Mouse (Mus musculus): ENCODE results near the gene Mapt. TPM values are rescaled to one million over a fixed set of nuclear protein-coding genes. Genes with fewer than 3 reads are reported as not detected.
A peak's percentile ranks its signal among the peaks of the same experiment; 100 is the strongest.
"Not testable (repeated sequence)": the region's sequence is repeated elsewhere in the genome, so short reads cannot be mapped to it uniquely, and the experiment has no call there.

The Mapt gene
- total RNA-seq, 2 experiments from 2014 or later: 128 to 208 TPM

DNA sequence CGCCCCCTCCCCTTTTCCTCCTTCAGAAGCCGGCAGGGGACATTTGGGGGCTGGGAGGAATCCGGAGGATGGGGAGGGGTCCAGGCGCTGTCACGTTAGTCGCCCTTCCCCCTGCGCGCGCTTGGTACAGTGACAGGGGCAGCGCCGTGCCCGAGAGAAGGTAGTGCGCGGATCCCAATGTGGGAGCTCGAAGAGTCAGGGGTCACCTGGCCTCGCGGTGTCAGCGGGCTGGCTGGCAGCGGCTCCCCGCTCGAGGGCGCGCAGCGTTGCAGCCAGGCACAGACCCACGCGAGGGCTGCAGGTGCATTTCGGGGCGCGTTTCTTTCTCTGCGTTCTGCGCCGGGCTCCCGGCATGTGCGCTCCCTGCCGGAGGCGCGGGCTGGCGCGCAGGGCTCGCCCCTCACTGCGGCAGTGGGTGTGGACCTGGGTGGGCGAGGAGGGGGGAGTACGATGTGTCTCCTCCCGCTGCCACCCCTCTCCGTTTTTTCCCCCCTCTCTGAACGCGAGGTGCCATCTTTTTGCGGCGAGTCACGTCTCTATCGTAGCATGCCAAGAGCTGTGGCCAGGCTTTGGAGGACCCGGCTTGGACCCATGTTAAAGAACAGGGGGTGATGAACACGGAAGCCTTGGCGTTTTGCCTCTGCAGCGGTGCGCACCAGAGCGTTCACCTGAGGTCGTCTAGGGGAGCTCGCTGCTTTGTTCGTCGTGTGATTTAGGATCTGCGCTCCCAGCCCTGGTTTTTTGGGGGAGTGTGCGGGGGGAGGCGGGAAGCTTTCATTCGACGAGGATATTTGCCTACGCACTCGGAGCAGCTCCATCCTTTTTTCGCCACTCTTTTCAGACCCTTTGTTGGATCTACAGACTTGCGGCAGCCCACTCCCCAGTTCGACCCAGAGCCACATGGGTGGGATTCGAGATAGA is 1.2 kb downstream of the Mapt start:
- DNase-seq (ENCODE audit: low spot score in 2 of 2): peak; percentile 46 to 57

GRCm38 (mm10) chr11:104233101-104233500 is 1.9 kb downstream of the Mapt start:
- DNase-seq (ENCODE audit: low spot score in 2 of 2): no peak

DNA sequence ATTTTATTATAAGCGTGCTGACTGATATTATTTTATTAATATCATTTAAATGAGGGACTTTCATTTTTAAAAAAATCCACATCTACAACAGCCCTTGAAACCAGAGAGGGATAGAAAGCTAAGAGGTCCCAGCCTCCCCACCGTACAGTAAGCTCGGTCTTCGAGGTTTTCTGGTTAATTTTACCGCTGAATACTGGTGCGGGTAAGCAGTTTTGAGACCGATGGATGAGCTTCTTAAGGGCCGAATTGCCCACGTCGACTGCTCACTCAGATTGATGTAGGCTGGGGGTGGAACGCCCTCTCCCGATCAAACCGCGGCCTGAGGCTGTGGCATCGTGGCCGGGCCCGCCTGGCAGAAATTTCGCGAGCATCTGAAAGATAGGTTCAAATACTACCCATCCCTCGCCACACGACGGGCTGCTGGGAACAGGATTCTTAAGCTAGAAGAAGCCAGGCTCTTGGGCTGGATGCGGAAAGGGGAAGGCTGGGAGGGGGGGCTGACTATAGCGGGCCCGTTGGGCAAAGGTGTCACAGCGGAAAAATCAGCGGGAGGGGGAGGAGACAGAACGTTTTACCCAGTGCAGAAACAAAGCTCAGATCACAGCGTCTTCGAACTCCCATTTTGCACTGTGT is 2.5 kb downstream of the Mapt start:
- no peak for DNase-seq (ENCODE audit: low spot score in 2 of 2)

- no peak for DNase-seq (ENCODE audit: low spot score in 2 of 2)
Observed at GRCm38 (mm10) chr11:104234680-104235079, 3.5 kb downstream of the Mapt start.

GRCm38 (mm10) chr11:104235881-104236280 is 4.7 kb downstream of the Mapt start:
- no peak for DNase-seq (ENCODE audit: low spot score in 2 of 2)

DNA sequence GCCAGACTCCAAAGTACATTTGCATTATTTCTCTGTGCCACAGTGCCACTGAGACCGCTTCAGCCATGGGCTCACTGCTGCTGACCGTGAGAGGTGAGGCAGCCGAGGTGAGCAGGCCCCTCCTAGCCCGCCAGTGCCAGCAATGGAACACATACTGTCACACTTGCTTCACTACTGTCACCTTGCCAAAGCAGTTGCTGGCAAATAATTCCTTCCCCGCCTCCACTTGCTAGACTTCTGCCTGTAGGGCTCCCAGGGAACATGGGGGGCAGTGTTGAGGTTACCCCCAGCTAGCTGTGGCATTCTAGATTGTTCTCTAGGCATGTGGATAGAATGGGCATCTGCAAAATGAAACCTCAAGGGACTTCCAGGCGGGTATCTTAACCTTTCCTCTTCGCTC is 6.0 kb downstream of the Mapt start:
- no peak for DNase-seq (ENCODE audit: low spot score in 2 of 2)

DNA sequence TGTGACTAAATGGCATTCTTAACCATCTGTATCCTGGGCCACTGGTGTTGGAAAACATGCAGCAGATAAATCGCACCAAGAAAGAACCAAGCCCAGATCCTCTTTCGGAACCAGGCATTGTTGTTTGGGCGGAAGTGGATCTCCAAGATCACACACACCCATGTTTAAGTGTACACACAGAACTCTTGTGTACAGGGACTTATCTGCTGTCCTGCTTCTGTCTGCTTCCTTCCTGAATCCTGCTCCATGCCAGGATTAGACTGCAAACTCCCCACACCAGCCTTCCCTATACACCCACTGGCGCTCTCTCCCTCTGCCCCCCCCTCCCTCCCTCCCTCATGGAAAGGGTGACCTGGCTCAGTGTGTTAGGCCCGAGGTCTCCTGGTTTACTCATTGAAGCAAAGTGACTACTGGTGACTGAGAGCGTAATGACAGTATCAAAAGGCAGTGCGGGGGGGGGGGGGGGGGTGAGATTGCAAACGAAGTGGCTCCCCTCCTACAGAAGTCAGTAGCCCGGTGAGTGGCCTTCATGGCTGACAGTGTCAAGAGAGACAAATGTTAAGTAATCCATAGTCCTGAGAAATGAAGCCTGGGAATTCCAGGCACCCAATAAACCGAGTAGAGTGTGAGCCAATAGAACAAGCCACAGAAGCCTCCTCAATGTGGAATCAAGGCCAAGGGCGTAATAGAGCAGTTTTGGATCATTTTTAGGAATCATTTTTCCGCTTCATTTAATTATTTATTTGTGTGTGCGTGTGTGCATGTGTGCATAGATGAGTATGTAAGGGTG is 7.0 kb downstream of the Mapt start:
- DNase-seq (ENCODE audit: low spot score in 2 of 2): no peak

DNA sequence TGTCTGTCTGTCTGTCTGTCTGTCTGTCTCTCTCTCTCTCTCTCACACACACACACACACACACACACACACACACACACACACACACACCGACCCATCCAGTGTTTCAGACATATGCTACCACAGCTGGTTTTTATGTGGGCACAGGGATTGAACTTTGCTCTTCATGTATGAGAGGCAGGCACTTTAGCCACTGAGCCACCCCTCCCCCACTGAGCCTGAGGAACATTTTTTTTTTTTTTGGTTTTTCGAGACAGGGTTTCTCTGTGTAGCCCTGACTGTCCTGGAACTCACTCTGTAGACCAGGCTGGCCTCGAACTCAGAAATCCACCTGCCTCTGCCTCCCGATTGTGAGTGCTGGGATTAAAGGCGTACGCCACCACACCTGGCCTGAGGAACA is 14.3 kb downstream of the Mapt start:
- not testable (repeated sequence) for DNase-seq (ENCODE audit: low spot score in 2 of 2)

- DNase-seq (ENCODE audit: low spot score in 2 of 2): no peak
Observed at GRCm38 (mm10) chr11:104246171-104246694, 15.0 kb downstream of the Mapt start.

DNA sequence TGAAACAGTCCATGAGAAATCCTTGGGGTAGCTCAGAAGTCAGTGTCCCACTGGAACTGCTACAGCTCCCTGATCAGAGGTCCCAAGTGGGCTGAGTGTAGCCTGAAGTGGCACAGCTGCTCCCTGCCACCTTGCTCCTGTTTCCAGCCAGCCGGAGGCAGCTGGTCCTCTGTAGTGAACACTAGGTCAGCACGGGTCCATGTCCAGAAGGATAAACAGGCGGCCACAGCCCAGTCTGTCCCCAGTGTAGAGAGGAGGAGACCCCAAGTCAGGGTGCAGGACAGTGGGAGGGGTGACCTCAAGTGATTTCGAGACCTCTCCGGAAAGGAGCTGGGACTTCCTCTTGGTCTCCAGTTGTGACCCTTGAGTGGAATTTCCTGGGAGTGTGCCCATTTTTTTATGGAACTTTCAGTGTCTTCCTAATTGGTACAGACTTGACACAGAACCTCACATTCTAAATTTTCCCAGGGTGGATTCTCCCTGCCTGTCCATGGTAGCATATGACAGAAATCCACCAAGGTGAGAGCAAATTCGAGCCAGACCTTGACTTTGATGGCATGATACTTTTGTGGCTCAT is 16.0 kb downstream of the Mapt start:
- no peak for DNase-seq (ENCODE audit: low spot score in 2 of 2)

DNA sequence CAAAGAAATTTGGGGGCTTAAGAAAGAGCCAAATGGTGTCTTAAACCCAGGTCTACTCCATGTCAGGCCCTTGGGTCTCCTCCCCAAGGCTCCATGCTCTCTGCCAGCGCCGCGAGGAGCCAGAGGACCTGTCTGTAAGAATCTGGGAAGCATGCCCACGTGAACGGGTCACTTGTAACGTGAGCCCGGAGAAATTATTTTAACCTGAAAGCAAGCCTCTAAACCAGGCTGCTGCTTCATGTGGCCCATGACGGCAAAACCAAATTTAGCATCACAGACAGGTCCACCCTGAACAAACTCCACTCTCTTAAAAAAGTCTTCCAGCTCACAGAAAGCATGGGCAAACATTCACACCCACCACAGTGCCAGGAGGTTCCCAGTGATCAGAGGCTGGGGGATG is 18.2 kb downstream of the Mapt start:
- DNase-seq (ENCODE audit: low spot score in 2 of 2): no peak

DNA sequence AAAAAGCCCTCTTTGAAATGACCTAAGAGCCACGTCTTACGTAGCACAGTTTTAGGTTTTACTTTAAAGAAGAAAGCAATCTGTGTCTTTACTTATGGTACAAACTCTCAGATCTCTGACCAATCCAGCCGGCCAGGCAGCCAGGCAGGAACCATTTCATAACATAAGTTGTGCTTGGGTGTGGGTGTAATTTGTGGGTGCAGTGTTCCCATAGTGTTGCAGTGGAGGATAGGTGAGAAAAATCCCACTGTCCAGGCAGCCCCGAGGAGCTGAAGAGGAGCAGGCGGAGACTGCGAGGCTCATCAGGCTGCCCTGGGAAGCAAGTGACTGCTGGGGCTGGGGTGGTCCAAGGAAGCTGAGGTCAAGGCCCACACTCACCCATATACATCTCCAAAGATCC is 19.9 kb downstream of the Mapt start:
- no peak for DNase-seq (ENCODE audit: low spot score in 2 of 2)

DNA sequence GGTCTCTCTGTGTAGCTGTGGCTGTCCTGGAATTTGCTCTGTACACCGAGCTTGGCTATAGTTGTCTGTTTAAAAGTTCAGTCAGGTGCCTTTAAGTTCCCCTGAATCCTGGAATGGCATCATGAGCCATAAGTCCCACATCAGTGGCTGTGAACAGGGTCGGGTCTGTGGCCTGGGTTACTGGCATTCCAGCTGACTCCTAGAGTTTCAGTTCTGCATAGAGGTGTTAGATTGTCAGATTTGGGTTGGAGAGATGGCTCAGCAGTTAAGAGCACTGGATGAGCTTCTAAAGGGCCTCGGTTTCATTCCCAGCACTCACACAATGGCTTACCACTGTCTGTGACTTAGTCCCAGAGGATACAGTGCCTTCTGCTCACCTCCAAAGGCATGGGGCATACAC is 20.9 kb downstream of the Mapt start:
- DNase-seq (ENCODE audit: low spot score in 2 of 2): no peak

DNA sequence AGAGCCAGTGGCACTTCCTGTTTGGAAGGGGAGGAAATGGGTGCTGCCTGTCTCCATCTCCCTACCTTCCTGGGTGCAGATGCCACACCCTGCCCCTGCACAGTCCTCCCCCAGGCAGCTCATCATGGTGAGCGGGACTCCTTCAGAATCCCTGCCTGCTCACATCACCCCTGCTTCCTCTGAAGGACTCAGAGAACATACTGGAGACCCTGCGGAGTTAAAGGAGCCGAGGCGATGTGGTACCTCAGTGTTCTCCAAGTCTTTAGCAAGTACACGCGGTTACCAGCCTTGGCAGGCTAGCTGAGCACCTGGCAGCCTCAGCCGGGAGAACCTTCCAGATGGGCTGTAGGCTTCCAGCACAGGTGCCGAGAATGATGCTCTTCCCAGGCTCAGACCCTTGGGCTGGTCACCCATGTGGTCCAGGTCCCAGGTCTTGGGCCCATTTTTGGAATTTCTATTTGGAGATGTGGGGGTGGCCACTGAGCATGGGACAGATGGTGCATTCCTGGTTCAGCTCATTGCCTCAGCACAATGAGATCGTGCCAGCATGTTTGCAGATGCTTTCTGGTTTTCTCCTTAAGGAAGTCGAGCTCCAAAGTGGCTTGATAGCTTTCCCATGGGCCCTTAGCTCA is 23.3 kb downstream of the Mapt start:
- DNase-seq (ENCODE audit: low spot score in 2 of 2): no peak

DNA sequence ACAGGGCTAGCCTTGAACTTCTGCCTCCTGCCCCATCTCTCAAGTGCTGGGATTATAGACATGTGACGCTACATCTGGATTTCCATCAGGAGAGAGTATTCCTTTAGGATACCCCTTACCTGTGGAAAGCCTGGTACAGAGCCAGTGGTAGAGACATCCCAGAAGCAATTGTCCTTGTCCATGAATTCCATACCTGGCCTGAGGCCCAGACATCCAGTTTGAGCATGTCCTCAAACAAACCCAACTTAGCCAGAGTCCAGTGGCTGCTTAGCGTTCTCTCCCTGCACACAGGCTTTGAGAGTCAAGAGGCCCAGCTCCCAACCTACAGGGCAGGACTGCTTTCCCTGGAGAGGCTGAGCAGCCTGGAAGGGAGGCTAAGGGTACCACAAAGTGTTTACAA is 25.0 kb downstream of the Mapt start:
- DNase-seq (ENCODE audit: low spot score in 2 of 2): no peak

DNA sequence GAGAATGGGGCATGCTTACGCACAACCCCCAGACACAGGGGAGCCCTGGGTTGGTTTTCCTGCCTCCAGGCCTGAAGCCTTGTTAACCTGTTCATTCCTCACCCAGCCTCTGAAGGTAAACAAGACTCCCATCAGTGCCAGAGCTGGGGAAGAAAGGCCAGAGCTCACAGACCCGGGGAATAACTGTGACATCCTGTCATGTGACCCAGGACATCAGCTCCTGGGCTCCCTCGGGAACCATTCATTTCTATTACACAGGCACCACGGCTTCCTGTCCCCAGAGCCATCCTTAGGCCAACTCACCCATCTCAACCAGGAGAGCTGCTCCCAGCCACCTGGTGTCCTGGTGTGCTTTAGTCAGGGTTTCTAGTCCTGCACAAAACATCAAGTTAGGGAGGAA is 27.8 kb downstream of the Mapt start:
- DNase-seq (ENCODE audit: low spot score in 2 of 2): no peak

DNA sequence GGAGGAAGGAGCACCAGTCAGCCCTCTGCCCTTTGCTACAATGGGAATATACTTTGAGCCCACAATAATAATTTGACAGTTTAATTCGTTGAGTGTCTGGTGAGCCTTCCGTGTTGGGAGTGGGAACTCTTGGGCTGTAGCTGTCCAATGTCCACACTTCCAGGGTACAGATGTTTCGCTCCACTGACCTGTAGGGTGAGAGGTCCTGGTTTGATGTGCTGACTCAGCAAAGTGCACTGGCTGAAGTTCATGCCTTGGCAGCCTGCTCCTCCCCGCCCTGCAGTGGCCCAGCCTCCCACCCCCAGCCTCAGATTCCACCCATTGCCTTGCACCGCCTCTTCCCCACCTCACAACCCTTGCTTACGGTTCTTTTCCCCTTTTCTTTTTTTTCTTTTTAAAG is 33.5 kb downstream of the Mapt start:
- DNase-seq (ENCODE audit: low spot score in 2 of 2): no peak

DNA sequence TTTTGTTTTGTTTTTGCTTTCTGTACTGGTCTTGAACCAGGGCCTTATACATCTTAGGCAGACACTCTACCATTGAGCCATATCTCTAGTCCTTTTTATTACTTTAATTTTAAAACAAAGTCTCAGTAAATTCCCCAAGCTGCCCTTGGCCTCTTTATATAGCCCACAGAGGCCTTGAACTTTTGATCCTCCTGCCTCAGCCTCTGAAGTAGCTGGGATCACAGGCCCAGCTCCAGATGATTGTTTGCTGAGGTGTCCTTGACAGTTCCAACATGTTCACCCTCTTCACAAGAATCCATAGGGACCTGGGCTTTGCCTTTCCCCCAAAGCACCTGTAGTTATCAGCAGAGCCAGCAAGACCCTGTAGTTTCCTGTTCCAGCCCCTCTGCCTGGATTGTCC is 34.5 kb downstream of the Mapt start:
- no peak for DNase-seq (ENCODE audit: low spot score in 2 of 2)

- DNase-seq (ENCODE audit: low spot score in 2 of 2): peak in 1 of 2 experiments; percentile 55
Observed at GRCm38 (mm10) chr11:104267380-104267779, 36.2 kb downstream of the Mapt start.

DNA sequence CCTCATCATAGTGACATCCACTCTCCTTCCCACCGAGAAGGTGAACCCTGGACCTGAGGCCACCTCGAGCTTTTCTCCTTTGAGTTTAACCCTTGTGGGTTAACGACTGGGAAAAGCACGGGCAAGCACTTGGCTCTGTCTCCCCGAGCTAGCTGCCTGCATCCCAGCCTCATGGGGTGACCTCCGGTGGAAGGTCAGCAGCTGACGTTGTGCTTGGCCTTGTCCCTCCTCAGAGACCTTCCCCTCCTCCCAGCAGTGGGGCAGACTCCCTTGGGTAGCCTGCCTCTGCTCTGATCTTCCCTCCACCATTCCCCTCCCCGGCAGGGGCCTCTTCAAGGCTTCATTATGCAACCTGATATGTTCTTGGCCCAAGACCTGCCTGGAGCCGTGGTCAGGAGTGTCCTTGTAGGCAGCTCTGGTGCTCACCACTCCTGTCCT is 38.2 kb downstream of the Mapt start:
- peak; percentile 48 to 57 for DNase-seq (ENCODE audit: low spot score in 2 of 2)

- no peak for DNase-seq (ENCODE audit: low spot score in 2 of 2)
Observed at GRCm38 (mm10) chr11:104270452-104270851, 39.3 kb downstream of the Mapt start.

Measured in adrenal gland, adult 18-20 months (tissue).